Mouse (Mus musculus) lung, embryonic 14.5 days (tissue): ENCODE results near the gene Klb. TPM values are rescaled to one million over a fixed set of nuclear protein-coding genes. Genes with fewer than 3 reads are reported as not detected.
"Not testable (repeated sequence)": the region's sequence is repeated elsewhere in the genome, so short reads cannot be mapped to it uniquely, and the experiment has no call there.

Experiments
- ATAC-seq: fragments of 200-750 bp; cut with Nextera tagmentation; 2 replicates; pipeline ENCODE4 v1.8.0; 2017; ENCODE audit warnings: mild to moderate bottlenecking, moderate TSS enrichment, moderate library complexity; ENCODE audit not compliant: insufficient read depth
- DNase-seq: peaks from one replicate; pipeline ENCODE4 v3.0.0-alpha.2; 2015
- H3K27ac ChIP-seq: fragments of 300-500 bp; sonication (generic); 2 replicates; pipeline ENCODE4 v1.5.1; 2014; ENCODE audit warnings: low read depth, mild to moderate bottlenecking, moderate library complexity
- H3K27me3 ChIP-seq: fragments of 300-500 bp; sonication (generic); 2 replicates; pipeline ENCODE4 v1.6.1; 2014; ENCODE audit warnings: low read length, control low read depth; ENCODE audit not compliant: insufficient read depth
- H3K36me3 ChIP-seq: fragments of 300-500 bp; sonication (generic); 2 replicates; pipeline ENCODE4 v1.6.1; 2014; ENCODE audit warnings: control low read depth; ENCODE audit not compliant: insufficient read depth
- H3K4me1 ChIP-seq: fragments of 300-500 bp; sonication (generic); 2 replicates; pipeline ENCODE4 v1.6.1; 2014; ENCODE audit warnings: antibody characterized with exemption, control low read depth; ENCODE audit not compliant: insufficient read depth
- H3K4me2 ChIP-seq: fragments of 300-500 bp; sonication (generic); 2 replicates; pipeline ENCODE4 v1.6.1; 2014; ENCODE audit warnings: mild to moderate bottlenecking
- H3K4me3 ChIP-seq: fragments of 300-500 bp; sonication (generic); 2 replicates; pipeline ENCODE4 v1.5.1; 2014; ENCODE audit warnings: low read depth, low read length
- H3K9ac ChIP-seq: fragments of 300-500 bp; sonication (generic); 2 replicates; pipeline ENCODE4 v1.6.1; 2014
- H3K9me3 ChIP-seq: fragments of 300-500 bp; sonication (generic); 2 replicates; pipeline ENCODE4 v1.6.1; 2016; ENCODE audit warnings: low read depth, low read length, control low read depth
- CTCF ChIP-seq: IDR thresholded peaks from 2 replicates; pipeline ENCODE4 v1.5.1; 2016; ENCODE audit warnings: antibody characterized with exemption, low read depth
- WGBS: fragments of 180-500 bp; shearing (Covaris S2); extraction: QIAGEN DNeasy Blood & Tissue Kit; methylation state at CpG from one replicate; pipeline ENCODE4 v1.1.7; 2014; 5-methylcytosine and 5-hydroxymethylcytosine counted together
- polyA plus RNA-seq: library from polyadenylated mRNA; unstranded; fragments of >200 nt; fragmentation: Nextera tagmentation; extraction: Ambion mirVana; gene quantifications from 2 replicates; pipeline ENCODE4 v1.2.1, GENCODE M21; 2014

The Klb gene
- polyA plus RNA-seq, result not detected in 2 replicates

DNA sequence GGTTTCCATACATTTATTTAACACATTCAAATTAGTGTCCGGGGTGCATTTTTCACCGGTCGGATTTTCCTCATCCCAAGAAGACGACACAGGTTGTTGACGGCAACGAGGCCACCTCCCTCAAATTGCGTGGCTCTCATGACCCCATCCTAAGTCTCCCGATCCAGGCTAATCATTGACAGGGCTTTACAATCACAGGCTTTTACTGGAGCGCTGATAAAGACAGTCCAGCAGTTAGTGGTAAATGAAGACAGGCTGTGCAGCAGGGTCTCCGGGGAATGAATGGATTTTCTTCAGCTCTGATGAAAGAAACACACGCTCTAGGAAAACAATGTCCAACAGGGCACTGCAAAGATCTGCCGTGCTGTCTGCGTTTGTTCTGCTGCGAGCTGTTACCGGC lies at the start of gene Klb:
Gene Klb, plus strand, starts transcription at position 147 of the 400 bp plus-strand sequence.
- no peak for DNase-seq
- Histone ChIP-seq H3K9ac (peak within 1 kb of the TSS; percentile 35), H3K9me3 (no peaks in the 10 kb centered on the region), H3K4me1 (no peaks in the 10 kb centered on the region), H3K4me3 (peak within 1 kb of the TSS; percentile 18), H3K27me3 (no peaks in the 10 kb centered on the region), H3K27ac (no peak within 1 kb of the TSS), H3K4me2 (peak within 1 kb of the TSS; percentile 47), H3K36me3 (no peaks in the 10 kb centered on the region)
- TF ChIP-seq CTCF, result no peak
- ATAC-seq, result no peak
- WGBS, result 35% methylated on average over 15 of the region's 15 CpGs

DNA sequence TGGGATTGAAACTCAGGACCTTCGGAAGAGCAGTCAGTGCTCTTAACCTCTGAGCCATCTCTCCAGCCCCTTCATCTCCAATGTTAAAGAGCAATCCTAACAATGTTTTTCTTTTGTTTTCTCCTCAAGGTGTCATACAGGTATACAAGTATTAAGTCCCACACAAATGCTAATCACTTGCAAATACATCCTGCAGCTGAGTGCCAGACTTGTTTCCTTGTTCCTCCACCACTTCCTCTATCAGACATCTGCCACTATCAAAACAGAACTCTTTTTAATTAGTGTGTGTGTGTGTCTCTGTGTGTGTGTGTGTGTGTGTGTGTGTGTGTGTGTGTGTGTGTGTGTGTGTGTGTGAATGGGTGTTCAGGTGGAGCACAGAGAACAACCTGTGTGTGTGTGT lies 48.5 kb upstream of the Klb start:
- not testable (repeated sequence) for H3K27me3 ChIP-seq, H3K4me3 ChIP-seq, H3K4me1 ChIP-seq, ATAC-seq, DNase-seq, H3K9me3 ChIP-seq, H3K4me2 ChIP-seq, H3K9ac ChIP-seq, H3K27ac ChIP-seq
- H3K36me3 ChIP-seq, result peaks cover 58% of the 10 kb centered on the region
- WGBS, result 85% methylated on average over 1 of the region's 1 CpGs

DNA sequence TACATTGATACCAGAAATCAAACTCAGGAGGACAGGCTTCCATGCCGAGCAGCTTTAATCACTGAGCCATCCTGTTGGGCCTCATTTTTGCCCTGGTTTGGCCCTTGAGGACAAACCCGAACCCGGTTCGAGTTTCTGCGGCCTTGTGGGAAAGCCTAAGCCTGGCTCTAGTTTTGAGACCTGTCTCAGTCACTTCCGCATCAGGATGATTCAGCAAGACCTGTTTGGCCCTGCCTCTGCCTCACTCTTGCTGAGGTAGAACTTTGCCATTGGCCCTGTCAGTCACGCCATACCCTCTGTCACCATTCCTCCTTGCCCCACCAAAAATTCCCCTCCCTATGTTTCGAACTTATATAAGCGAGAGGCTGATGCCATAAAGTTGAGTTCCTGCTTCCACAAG lies 48.0 kb upstream of the Klb start:
- Histone ChIP-seq H3K4me2 (no peak overlapping the region), H3K9me3 (no peaks in the 10 kb centered on the region), H3K27me3 (no peaks in the 10 kb centered on the region), H3K4me1 (no peaks in the 10 kb centered on the region), H3K27ac (no peak overlapping the region), H3K9ac (no peak overlapping the region), H3K36me3 (peaks cover 58% of the 10 kb centered on the region), H3K4me3 (no peak overlapping the region)
- TF ChIP-seq CTCF, result no peak
- 91% methylated on average over 9 of the region's 9 CpGs for WGBS
- no peak for DNase-seq
- ATAC-seq, result no peak

DNA sequence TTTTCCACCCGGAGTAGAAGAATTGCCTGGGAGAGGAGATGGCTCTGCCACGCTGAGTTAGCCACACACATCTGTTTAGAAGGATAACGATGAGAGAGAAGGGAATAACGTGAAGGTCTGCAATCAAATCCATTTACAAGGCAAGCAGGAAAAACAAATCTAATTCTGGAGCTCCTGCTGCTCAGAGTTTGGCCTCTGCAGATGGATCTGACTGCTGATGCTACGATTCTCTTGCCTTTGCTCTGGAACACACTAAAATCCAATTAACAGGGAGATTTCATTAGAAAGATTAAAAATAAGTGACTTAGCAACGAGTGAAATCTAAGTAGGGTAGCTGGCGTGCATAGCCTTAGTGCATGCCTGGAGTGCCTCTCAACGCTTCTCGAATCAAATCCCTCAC lies 42.6 kb upstream of the Klb start:
- no peak overlapping the region for H3K4me3 ChIP-seq

DNA sequence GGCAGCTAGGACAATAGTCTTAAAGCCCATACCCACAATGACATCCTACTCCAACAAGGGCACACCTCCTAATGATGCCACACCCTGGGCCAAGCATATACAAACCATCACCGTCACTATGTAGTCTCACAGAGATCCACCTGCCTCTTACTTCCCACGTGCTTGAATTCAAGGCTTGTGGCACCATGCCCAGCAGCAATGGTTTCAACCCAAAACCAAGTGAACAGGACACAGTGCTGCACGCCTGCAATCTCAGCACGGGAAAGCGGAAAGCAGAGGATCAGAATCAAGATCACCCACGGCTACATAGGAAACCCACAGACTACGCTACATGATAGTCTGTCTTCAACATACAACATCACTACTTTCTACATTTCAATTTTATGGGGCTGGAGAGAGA lies 39.9 kb upstream of the Klb start:
- H3K36me3 ChIP-seq, result peaks cover 65% of the 10 kb centered on the region
- no peak overlapping the region for H3K27ac ChIP-seq
- WGBS, result 91% methylated on average over 7 of the region's 7 CpGs
- no peaks in the 10 kb centered on the region for H3K9me3 ChIP-seq
- no peaks in the 10 kb centered on the region for H3K4me1 ChIP-seq
- no peak for ATAC-seq
- H3K9ac ChIP-seq, result no peak overlapping the region
- no peaks in the 10 kb centered on the region for H3K27me3 ChIP-seq
- H3K4me2 ChIP-seq, result no peak overlapping the region
- DNase-seq, result no peak
- TF ChIP-seq CTCF, result no peak
- H3K4me3 ChIP-seq, result no peak overlapping the region

More for the DNA sequence above, 42.6 kb upstream of the Klb start:
- H3K27ac ChIP-seq, result no peak overlapping the region
- no peaks in the 10 kb centered on the region for H3K9me3 ChIP-seq
- peaks cover 51% of the 10 kb centered on the region for H3K36me3 ChIP-seq
- no peak for ATAC-seq
- no peak overlapping the region for H3K9ac ChIP-seq
- TF ChIP-seq CTCF, result no peak
- WGBS, result 82% methylated on average over 9 of the region's 9 CpGs
- DNase-seq, result no peak
- H3K27me3 ChIP-seq, result no peaks in the 10 kb centered on the region
- no peaks in the 10 kb centered on the region for H3K4me1 ChIP-seq
- H3K4me2 ChIP-seq, result no peak overlapping the region

DNA sequence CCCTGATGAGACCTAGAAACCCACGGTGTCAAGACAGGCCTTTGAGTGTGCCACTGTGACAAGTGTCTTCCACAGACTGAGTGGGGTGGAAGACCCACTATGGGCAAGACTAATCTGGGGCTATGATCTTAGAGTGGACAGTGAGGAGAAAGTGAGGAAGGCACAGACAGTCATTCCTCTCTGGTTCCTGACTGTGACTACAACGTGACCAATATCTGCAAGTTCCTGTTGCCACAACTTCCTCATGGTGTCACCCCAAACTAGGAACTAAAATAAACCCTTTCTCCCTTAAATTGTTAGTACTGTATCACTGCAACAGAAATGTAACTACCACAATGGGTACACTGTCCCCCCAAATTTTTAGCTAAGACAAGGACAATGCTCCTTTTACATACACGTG lies 39.2 kb upstream of the Klb start:
- H3K4me2 ChIP-seq, result no peak overlapping the region
- H3K27me3 ChIP-seq, result no peaks in the 10 kb centered on the region
- WGBS, result 94% methylated on average over 3 of the region's 3 CpGs
- H3K9ac ChIP-seq, result no peak overlapping the region
- no peaks in the 10 kb centered on the region for H3K4me1 ChIP-seq
- no peak for DNase-seq
- no peak for TF ChIP-seq CTCF
- ATAC-seq, result no peak
- H3K27ac ChIP-seq, result no peak overlapping the region
- no peaks in the 10 kb centered on the region for H3K9me3 ChIP-seq
- H3K36me3 ChIP-seq, result peaks cover 65% of the 10 kb centered on the region
- no peak overlapping the region for H3K4me3 ChIP-seq

DNA sequence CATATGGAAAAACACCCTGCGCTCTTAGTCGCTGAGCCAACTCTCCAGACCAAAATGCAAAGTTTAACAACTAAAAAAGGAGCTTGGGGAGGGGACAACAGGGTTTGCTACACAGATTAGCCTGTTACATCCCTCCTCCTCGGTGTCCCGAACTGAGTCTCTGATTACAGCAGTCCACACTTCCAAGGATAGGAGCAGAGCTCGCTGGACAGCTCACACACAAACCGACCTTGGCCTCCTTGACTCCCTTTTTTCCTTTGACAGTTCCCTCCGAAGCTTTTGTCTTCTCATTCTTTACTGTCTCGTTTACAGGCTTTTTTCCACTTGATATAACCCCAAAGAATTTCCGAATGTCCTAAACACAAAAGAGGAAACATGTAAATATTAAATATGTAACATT lies 28.9 kb upstream of the Klb start:
- DNase-seq (no peak), ATAC-seq (no peak)
- no peaks in the 10 kb centered on the region for H3K27me3 ChIP-seq
- peaks cover 30% of the 10 kb centered on the region for H3K36me3 ChIP-seq
- WGBS, result 82% methylated on average over 9 of the region's 9 CpGs
- no peak overlapping the region for H3K4me2 ChIP-seq
- no peaks in the 10 kb centered on the region for H3K4me1 ChIP-seq
- no peak for TF ChIP-seq CTCF
- H3K27ac ChIP-seq, result no peak overlapping the region
- no peaks in the 10 kb centered on the region for H3K9me3 ChIP-seq
- H3K9ac ChIP-seq, result no peak overlapping the region
- no peak overlapping the region for H3K4me3 ChIP-seq

DNA sequence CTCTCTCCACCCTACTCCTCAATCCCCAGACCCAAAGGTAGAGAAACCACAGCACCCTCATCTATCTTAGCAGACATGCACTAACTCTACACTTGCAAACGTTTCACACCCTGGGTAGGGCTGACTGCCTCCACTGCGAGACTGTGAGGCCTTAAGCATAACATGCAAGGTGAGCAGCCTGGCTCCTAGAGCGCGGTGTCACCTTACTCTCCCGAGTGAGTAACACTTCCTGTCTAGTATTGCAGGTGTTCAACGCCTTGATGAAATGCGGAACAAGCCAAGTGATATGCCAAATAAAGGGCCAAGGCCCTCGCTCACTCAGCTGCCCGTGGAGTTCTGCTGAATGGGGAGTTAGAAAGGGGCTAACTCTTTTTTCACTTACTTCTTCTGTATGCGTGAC lies 25.9 kb upstream of the Klb start:
- Histone ChIP-seq H3K4me1 (no peaks in the 10 kb centered on the region), H3K36me3 (peaks cover 14% of the 10 kb centered on the region; the same call in 1 of the 2 replicates), H3K9ac (no peak overlapping the region), H3K4me3 (no peak overlapping the region), H3K27me3 (no peaks in the 10 kb centered on the region), H3K27ac (no peak overlapping the region), H3K4me2 (no peak overlapping the region), H3K9me3 (no peaks in the 10 kb centered on the region)
- no peak for TF ChIP-seq CTCF
- ATAC-seq (no peak), DNase-seq (peak; percentile 13)
- 55% methylated on average over 10 of the region's 10 CpGs for WGBS
